Mouse (Mus musculus) pancreas, adult 10 weeks (tissue): Measurements from ENCODE around the gene Samd15. TPM values are rescaled to one million over a fixed set of nuclear protein-coding genes. Genes with fewer than 3 reads are reported as not detected.

Source experiments
- polyA plus RNA-seq: library from polyadenylated mRNA; stranded (reverse); fragments of 350-450 nt; fragmentation: Illumina TruSeq; extraction: RNeasy Lipid Tissue Mini Kit (QIAGEN cat#74804); gene quantifications from one replicate; pipeline ENCODE4 v1.2.3, GENCODE M21; 2015; ENCODE audit warnings: low read depth, low replicate concordance; ENCODE audit not compliant: insufficient read depth

The Samd15 gene
- polyA plus RNA-seq, result not detected

GRCm38 (mm10) chr12:87199206-87199972, at the start of gene Samd15:
Gene Samd15 (plus strand): TSS chr12:87199723.

DNA sequence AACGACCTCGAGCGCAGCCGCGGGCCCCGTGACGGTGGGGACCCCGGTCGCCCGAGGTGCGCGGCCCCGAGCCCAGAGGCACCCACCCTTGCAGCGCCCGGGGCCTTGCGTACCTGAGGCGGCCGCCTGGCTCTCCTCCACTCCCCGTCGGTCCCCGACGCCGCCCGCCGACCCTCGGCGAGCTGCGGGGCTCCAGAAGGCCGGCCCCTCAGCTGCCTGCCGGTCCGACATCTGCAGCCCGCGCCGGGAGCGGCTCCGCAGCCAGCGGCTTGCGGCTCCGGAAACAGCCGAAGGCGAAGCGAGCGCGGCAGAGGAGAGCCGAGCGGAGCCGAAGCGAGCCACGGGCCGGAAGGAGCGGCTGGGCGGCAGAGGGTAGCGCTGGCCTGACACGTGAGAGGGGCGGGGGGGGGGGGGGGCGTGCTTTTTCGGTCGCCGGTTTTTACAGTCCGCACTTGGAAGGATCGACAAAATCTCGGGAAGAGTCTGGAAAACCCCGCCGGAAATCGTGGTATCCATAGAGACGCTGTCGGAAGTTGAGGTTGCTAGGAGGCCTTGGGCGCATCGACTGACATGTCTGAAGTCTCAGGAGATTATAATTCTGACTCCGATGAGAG, 557 bp downstream of the Samd15 start, which contains the start of gene Tmed8:
Tmed8 (minus strand) TSS at position 482 of the 614 bp plus-strand sequence.

DNA sequence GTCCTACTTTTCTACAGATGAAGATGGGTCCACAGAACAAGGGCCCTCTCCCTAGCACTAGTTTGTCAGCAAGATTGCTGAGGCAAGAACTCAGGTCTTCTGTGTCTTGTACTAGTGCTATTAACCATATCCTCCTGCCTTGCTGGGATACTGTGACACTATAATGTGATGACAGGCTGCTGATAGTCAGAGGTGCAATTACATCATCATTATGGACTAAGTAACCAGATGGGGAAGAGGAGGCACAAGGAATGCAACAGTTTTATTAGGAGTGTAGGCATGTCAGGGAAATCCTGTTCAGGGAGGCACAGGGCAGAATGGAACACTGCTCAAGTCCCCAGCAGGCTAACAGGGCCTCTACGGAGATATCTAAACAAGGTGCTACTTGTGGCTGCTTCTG, 39.1 kb downstream of the Samd15 start, which contains the start of gene Noxred1:
Noxred1 (minus strand) TSS at position 101 of the 400 bp plus-strand sequence.

Other genes with a start within 250 kb of the Samd15 start
- 0.46 TPM for gene Zdhhc22, start 209.3 kb upstream of the Samd15 start, polyA plus RNA-seq
- 0.52 TPM for gene Tmem63c, start 178.4 kb upstream of the Samd15 start, polyA plus RNA-seq
- 1.0 TPM for gene Ngb, start 97.2 kb upstream of the Samd15 start, polyA plus RNA-seq
- 33.7 TPM for gene Gstz1, start 52.6 kb upstream of the Samd15 start, polyA plus RNA-seq
- 4.1 TPM for gene Pomt2, start 51.8 kb upstream of the Samd15 start, polyA plus RNA-seq
- gene Tmed8, start 731 bp downstream of the Samd15 start, polyA plus RNA-seq, result 3.2 TPM
- gene Noxred1, start 39.0 kb downstream of the Samd15 start, polyA plus RNA-seq, result 0.52 TPM
- 8.2 TPM for gene Vipas39, start 66.5 kb downstream of the Samd15 start, polyA plus RNA-seq
- 24.8 TPM for gene Ahsa1, start 66.8 kb downstream of the Samd15 start, polyA plus RNA-seq
- gene Ism2, start 100.0 kb downstream of the Samd15 start, polyA plus RNA-seq, result not detected
- gene Sptlc2, start 188.6 kb downstream of the Samd15 start, polyA plus RNA-seq, result 14.4 TPM
- gene Slirp, start 244.2 kb downstream of the Samd15 start, polyA plus RNA-seq, result 19.3 TPM
- 5.8 TPM for gene Alkbh1, start 244.3 kb downstream of the Samd15 start, polyA plus RNA-seq